Mouse (Mus musculus) hindbrain, postnatal 0 days (tissue): ENCODE data around the gene Zfp524. TPM values are rescaled to one million over a fixed set of nuclear protein-coding genes. Genes with fewer than 3 reads are reported as not detected.

ENCODE experiments used
- ATAC-seq: fragments of 200-750 bp; cut with Nextera tagmentation; 2 replicates; pipeline ENCODE4 v1.8.0; 2017; ENCODE audit warnings: mild to moderate bottlenecking, moderate TSS enrichment, moderate library complexity
- DNase-seq: peaks from one replicate; pipeline ENCODE4 v3.0.0-alpha.2; 2015; ENCODE audit warnings: low spot score
- H3K27ac ChIP-seq: fragments of 300-500 bp; sonication (generic); 2 replicates; pipeline ENCODE4 v1.5.1; 2014; ENCODE audit warnings: mild to moderate bottlenecking
- H3K27me3 ChIP-seq: fragments of 300-500 bp; sonication (generic); 2 replicates; pipeline ENCODE4 v1.6.1; 2014; ENCODE audit warnings: low read length, mixed read lengths; ENCODE audit not compliant: insufficient read depth
- H3K36me3 ChIP-seq: fragments of 300-500 bp; sonication (generic); 2 replicates; pipeline ENCODE4 v1.6.1; 2014; ENCODE audit warnings: low read length, mixed read lengths; ENCODE audit not compliant: insufficient read depth
- H3K4me1 ChIP-seq: fragments of 300-500 bp; sonication (generic); 2 replicates; pipeline ENCODE4 v1.6.1; 2014; ENCODE audit warnings: antibody characterized with exemption, low read length, mixed read lengths; ENCODE audit not compliant: insufficient read depth
- H3K4me2 ChIP-seq: fragments of 300-500 bp; sonication (generic); 2 replicates; pipeline ENCODE4 v1.6.1; 2014; ENCODE audit warnings: low read depth, mild to moderate bottlenecking, low read length, moderate library complexity, mixed read lengths
- H3K4me3 ChIP-seq: fragments of 300-500 bp; sonication (generic); 2 replicates; pipeline ENCODE4 v1.5.1; 2014; ENCODE audit warnings: low read length
- H3K9ac ChIP-seq: fragments of 300-500 bp; sonication (generic); replicated peaks from 2 replicates; pipeline ENCODE4 v1.6.1; 2014; ENCODE audit warnings: mild to moderate bottlenecking, low read length, moderate library complexity, mixed read lengths
- H3K9me3 ChIP-seq: fragments of 300-500 bp; sonication (generic); 2 replicates; pipeline ENCODE4 v1.6.1; 2016; ENCODE audit warnings: low read length, mixed read lengths
- CTCF ChIP-seq: IDR thresholded peaks from 2 replicates; pipeline ENCODE4 v1.5.1; 2016; ENCODE audit warnings: antibody characterized with exemption, control low read depth, low read depth
- WGBS: fragments of 180-500 bp; shearing (Covaris S2); extraction: QIAGEN DNeasy Blood & Tissue Kit; methylation state at CpG from one replicate; pipeline ENCODE4 v1.1.7; 2014; 5-methylcytosine and 5-hydroxymethylcytosine counted together
- polyA plus RNA-seq: library from polyadenylated mRNA; unstranded; fragments of >200 nt; fragmentation: Nextera tagmentation; extraction: Ambion mirVana; gene quantifications from 2 replicates; pipeline ENCODE4 v1.2.1, GENCODE M21; 2015
- total RNA-seq: library from RNA; depleted of rRNA; stranded (reverse); fragments of >200 nt; gene quantifications from 2 replicates; pipeline ENCODE4 v1.2.3, GENCODE M21; 2014

The Zfp524 gene
- total and polyA plus RNA-seq, 2 experiments from 2014 or later, result 4.2 to 7.2 TPM

DNA sequence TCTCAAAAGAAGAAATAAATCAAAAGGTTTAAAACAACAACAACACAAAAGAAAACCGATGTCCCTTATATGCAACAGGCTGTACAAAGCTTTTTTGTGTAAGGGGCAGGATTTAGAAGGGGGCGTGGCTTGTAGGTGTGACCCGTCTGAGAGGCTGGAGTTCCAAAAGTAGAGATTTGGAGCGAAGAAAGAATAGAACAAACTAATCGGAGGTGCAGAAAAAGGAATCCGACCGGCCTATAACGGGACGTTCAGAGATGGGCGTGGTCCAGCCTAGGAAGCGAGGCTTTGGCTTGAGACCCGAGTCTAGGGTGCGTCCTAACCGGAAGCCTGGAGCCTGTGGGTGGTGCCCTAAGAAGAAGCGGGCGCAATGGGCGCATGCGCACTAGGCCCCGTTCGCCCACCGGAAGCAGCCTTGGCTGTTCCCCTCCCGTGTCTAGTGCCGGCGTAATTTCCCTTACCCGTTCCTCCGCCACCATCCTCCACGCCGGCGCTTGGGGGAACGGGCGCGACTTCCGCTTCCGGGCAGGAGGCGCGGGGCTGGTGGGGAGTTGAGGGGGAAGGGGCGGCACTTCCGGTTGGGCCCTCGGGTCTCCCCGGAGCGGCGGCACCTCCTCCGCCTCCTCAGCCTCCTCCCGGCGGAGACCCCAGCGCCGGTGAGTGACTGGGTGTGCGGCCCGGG is 5.9 kb downstream of the Zfp524 start, which contains the start of the genes Zfp865 and Ccdc106:
Gene Zfp865 (plus strand): TSS at position 377 of the 682 bp plus-strand sequence.
Gene Ccdc106 (plus strand): TSS at position 554 of the 682 bp plus-strand sequence.
- Histone ChIP-seq H3K27ac (peak within 1 kb of the TSS; percentile 93), H3K4me2 (peak within 1 kb of the TSS; percentile 86), H3K4me1 (peaks cover 7% of the 10 kb centered on the region), H3K9me3 (no peaks in the 10 kb centered on the region), H3K9ac (peak within 1 kb of the TSS; percentile 96), H3K4me3 (peak within 1 kb of the TSS; percentile 60), H3K36me3 (peaks cover 11% of the 10 kb centered on the region; the same call in 1 of the 2 replicates), H3K27me3 (no peaks in the 10 kb centered on the region)
- under 1% methylated on average over 49 of the region's 49 CpGs for WGBS
- DNase-seq, result peak; percentile 99
- TF ChIP-seq CTCF, result no peak
- ATAC-seq, result peak; percentile 90

DNA sequence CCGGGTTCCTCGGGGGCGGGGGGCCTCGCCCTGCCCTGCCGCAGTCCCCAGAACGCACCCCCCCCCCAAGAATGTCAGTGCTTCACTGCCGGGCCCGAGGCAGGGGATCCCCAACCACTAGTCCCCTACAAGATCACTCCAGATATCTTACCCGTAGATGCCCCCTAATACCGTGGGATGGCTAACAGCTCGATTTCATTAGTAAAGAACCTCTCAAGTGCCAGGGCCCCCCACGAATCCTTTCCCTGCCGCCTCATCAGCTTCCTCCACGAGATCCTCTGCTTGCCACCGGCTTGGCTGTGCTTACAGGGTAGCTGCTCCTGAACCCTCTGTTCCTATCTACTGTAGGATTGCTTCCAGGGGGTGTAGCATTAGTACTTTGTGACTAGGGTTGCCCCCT is 6.5 kb downstream of the Zfp524 start:
- H3K9ac ChIP-seq, result peak overlapping the region; percentile 96
- 0 out of 2 replicates have a peak, but pooled peaks have one; percentile 1 for ATAC-seq
- WGBS, result 1% methylated on average over 14 of the region's 15 CpGs
- DNase-seq, result peak; percentile 20
- H3K9me3 ChIP-seq, result no peaks in the 10 kb centered on the region
- no peaks in the 10 kb centered on the region for H3K27me3 ChIP-seq
- H3K4me3 ChIP-seq, result peak overlapping the region; percentile 60
- peaks cover 11% of the 10 kb centered on the region; the same call in 1 of the 2 replicates for H3K36me3 ChIP-seq
- H3K27ac ChIP-seq, result peak overlapping the region; percentile 93
- peak overlapping the region; percentile 86 for H3K4me2 ChIP-seq
- TF ChIP-seq CTCF, result no peak
- peaks cover 7% of the 10 kb centered on the region for H3K4me1 ChIP-seq

DNA sequence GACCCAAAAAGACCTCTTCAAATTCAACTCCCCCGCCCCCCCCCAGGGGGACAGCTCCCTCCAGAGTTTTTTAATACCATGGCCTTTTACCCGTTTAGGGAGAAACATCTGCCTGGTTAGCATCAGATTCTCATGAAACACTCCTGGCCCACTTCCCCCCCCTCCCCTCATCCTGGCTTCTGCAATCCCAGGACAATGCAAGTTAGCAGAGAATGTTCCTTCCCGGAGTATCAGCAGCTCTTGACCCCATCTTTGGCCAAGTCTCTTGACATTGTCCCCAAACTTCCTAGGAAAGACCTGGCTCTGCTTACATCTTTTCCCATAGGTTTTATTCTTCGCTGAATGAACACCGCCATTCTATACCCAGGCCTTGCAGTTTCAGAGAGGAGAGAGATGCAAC is 7.0 kb downstream of the Zfp524 start:
- Histone ChIP-seq H3K4me2 (peak overlapping the region; percentile 86), H3K9me3 (no peaks in the 10 kb centered on the region), H3K27me3 (no peaks in the 10 kb centered on the region), H3K36me3 (peaks cover 11% of the 10 kb centered on the region; the same call in 1 of the 2 replicates), H3K4me1 (peaks cover 7% of the 10 kb centered on the region), H3K4me3 (peak overlapping the region; percentile 60), H3K9ac (peak overlapping the region; percentile 96), H3K27ac (peak overlapping the region; percentile 93; the same call in 1 of the 2 replicates)
- TF ChIP-seq CTCF, result no peak
- ATAC-seq (no peak), DNase-seq (no peak)
- 48% methylated on average over 5 of the region's 5 CpGs for WGBS

DNA sequence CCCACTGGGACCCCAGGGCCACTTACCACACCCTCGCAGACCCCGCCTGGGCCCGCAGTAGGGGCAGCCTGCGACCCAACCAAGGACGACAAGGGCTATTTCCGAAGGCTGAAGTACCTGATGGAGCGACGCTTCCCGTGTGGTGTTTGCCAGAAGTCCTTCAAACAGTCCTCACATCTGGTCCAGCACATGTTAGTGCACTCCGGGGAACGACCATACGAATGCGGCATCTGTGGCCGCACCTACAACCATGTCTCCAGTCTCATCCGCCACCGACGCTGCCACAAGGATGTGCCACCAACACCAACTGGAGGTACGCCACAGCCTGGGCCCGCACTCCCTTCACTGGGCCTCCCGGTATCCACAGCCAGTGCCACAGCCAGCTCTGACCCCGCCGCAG is 15.3 kb downstream of the Zfp524 start:
- Histone ChIP-seq H3K9ac (no peak overlapping the region), H3K9me3 (0 out of 2 replicates have a peak, but pooled peaks cover 5% of the 10 kb centered on the region), H3K4me3 (no peak overlapping the region), H3K4me1 (no peaks in the 10 kb centered on the region), H3K4me2 (no peak overlapping the region), H3K27me3 (no peaks in the 10 kb centered on the region), H3K27ac (no peak overlapping the region), H3K36me3 (peaks cover 41% of the 10 kb centered on the region)
- ATAC-seq (no peak), DNase-seq (no peak)
- 95% methylated on average over 22 of the region's 22 CpGs for WGBS
- no peak for TF ChIP-seq CTCF

DNA sequence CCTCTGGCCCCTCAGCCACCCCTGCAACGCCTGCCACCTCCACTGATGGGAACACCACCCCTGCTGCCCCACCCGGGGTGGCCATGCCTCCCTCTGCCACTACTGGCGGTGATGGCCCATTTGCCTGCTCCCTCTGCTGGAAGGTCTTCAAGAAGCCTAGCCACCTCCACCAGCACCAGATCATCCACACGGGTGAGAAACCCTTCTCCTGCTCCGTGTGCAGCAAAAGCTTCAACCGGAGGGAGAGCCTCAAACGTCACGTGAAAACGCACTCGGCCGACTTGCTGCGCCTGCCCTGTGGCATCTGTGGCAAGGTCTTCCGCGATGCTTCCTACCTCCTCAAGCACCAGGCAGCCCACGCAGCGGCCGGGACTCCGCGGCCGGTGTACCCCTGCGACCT is 15.7 kb downstream of the Zfp524 start:
- Histone ChIP-seq H3K27ac (no peak overlapping the region), H3K9me3 (0 out of 2 replicates have a peak, but pooled peaks cover 5% of the 10 kb centered on the region), H3K27me3 (no peaks in the 10 kb centered on the region), H3K9ac (no peak overlapping the region), H3K4me1 (no peaks in the 10 kb centered on the region), H3K36me3 (peaks cover 41% of the 10 kb centered on the region), H3K4me2 (no peak overlapping the region), H3K4me3 (no peak overlapping the region)
- no peak for DNase-seq
- WGBS, result 92% methylated on average over 21 of the region's 21 CpGs
- ATAC-seq, result no peak
- TF ChIP-seq CTCF, result no peak; the same call in 1 of the 2 replicates

DNA sequence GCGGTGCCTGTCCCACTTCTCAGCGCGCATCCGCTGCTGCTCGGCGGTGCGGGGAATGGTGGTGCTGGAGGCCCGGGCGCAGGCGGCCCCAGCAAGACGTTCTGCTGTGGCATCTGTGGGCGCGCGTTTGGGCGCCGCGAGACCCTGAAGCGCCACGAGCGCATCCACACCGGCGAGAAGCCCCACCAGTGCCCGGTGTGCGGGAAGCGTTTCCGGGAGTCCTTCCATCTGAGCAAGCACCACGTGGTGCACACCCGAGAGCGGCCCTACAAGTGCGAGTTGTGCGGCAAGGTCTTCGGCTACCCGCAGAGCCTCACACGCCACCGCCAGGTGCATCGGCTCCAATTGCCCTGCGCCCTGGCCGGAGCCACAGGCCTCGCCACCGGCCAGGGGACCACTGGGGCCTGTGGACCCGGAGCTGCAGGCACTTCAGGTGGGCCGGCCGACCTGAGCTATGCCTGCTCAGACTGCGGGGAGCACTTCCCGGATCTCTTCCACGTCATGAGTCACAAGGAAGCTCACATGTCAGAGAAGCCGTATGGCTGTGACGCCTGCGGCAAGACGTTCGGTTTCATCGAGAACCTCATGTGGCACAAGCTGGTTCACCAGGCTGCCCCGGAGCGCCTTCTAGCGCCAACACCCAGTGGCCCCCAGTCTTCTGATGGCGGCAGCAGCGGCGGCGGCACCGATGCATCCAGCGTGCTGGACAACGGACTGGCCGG is 16.5 kb downstream of the Zfp524 start:
- Histone ChIP-seq H3K27ac (no peak overlapping the region), H3K4me1 (no peaks in the 10 kb centered on the region), H3K9me3 (0 out of 2 replicates have a peak, but pooled peaks cover 5% of the 10 kb centered on the region), H3K36me3 (peaks cover 43% of the 10 kb centered on the region), H3K4me3 (no peak overlapping the region), H3K9ac (no peak overlapping the region), H3K4me2 (no peak overlapping the region), H3K27me3 (no peaks in the 10 kb centered on the region)
- DNase-seq (no peak), ATAC-seq (no peak)
- 86% methylated on average over 63 of the region's 63 CpGs for WGBS
- TF ChIP-seq CTCF, result no peak
